Mouse (Mus musculus): Measurements from ENCODE around the gene Trim29. TPM values are rescaled to one million over a fixed set of nuclear protein-coding genes. Genes with fewer than 3 reads are reported as not detected.
A peak's percentile ranks its signal among the peaks of the same experiment; 100 is the strongest.

Trim29 gene
- polyA plus RNA-seq, 1 experiment: 1.3 TPM

DNA sequence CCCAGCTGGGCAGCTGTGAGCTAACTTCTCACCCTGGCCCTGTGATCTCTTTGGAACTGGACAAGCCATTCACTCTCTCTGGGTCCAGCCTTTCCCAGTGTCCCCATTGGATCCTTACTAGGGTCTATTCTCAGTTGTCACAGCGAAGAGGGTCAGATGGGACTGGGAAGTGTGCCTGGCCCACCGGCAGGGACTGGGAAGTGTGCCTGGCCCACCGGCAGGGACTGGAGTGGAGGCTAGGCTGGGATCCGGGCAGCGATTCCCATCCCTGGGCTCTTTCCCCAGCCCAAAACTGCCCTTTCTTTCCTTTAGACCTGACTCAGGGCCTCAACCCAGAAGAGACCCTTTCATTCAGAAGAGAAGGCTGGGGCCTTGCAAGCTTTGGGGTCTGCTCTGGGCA, 27.4 kb downstream of the Trim29 start:
- H3K4me1 ChIP-seq (ENCODE audit: control insufficient read depth, insufficient read depth, low read length): no peaks in the 10 kb centered on the region
- H3K4me3 ChIP-seq (ENCODE audit: low read depth, low read length): no peak overlapping the region
- no peaks in the 10 kb centered on the region for H3K36me3 ChIP-seq (ENCODE audit: control insufficient read depth, insufficient read depth, low read length, poor library complexity, severe bottlenecking)
- no peaks in the 10 kb centered on the region for H3K27me3 ChIP-seq (ENCODE audit: control insufficient read depth, insufficient read depth, low read length, poor library complexity, severe bottlenecking)
- no peak overlapping the region for H3K27ac ChIP-seq (ENCODE audit: insufficient read depth, low read length)
- no peaks in the 10 kb centered on the region for H3K9me3 ChIP-seq (replicated peaks; ENCODE audit: control insufficient read depth, insufficient read depth, low read length, poor library complexity, severe bottlenecking)
- TF ChIP-seq CTCF (IDR thresholded peaks at IDR 0.05; ENCODE audit: low read depth, low read length) (no peak), EP300 (IDR thresholded peaks at IDR 0.05; ENCODE audit: insufficient read depth, low read depth, low read length) (no peak), POLR2A (IDR thresholded peaks at IDR 0.05; ENCODE audit: insufficient read depth, low read length) (no peak)
- no peak overlapping the region for H3K9ac ChIP-seq (ENCODE audit: low read depth, poor library complexity, severe bottlenecking)

DNA sequence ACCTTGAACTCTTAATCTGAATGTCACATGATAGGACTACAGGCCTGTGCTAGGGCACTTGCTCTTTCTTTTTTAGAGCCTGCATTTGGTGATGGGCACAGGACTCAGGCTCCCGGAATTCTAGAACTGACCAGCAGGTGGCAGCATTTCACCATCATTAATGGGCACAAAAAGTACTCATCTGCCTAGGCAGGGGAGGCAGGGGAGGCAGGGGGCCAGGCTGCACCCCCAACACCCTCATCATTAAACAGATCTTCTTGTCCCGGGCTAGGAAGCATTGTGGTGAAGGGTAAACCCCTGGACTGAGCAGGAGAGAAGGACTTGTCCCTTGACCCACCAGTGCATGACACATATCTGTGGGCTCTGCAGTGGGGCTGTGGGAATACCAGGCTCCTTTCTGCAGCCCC, 29.0 kb downstream of the Trim29 start:
- no peaks in the 10 kb centered on the region for H3K36me3 ChIP-seq (ENCODE audit: control insufficient read depth, insufficient read depth, low read length, poor library complexity, severe bottlenecking)
- no peaks in the 10 kb centered on the region for H3K9me3 ChIP-seq (replicated peaks; ENCODE audit: control insufficient read depth, insufficient read depth, low read length, poor library complexity, severe bottlenecking)
- TF ChIP-seq POLR2A (IDR thresholded peaks at IDR 0.05; ENCODE audit: insufficient read depth, low read length): no peak
- TF ChIP-seq CTCF (IDR thresholded peaks at IDR 0.05; ENCODE audit: low read depth, low read length): peak; percentile 61
- TF ChIP-seq EP300 (IDR thresholded peaks at IDR 0.05; ENCODE audit: insufficient read depth, low read depth, low read length): no peak
- H3K9ac ChIP-seq (ENCODE audit: low read depth, poor library complexity, severe bottlenecking): no peak overlapping the region
- no peak overlapping the region for H3K27ac ChIP-seq (ENCODE audit: insufficient read depth, low read length)
- no peaks in the 10 kb centered on the region for H3K27me3 ChIP-seq (ENCODE audit: control insufficient read depth, insufficient read depth, low read length, poor library complexity, severe bottlenecking)
- no peak overlapping the region for H3K4me3 ChIP-seq (ENCODE audit: low read depth, low read length)
- H3K4me1 ChIP-seq (ENCODE audit: control insufficient read depth, insufficient read depth, low read length): no peaks in the 10 kb centered on the region

DNA sequence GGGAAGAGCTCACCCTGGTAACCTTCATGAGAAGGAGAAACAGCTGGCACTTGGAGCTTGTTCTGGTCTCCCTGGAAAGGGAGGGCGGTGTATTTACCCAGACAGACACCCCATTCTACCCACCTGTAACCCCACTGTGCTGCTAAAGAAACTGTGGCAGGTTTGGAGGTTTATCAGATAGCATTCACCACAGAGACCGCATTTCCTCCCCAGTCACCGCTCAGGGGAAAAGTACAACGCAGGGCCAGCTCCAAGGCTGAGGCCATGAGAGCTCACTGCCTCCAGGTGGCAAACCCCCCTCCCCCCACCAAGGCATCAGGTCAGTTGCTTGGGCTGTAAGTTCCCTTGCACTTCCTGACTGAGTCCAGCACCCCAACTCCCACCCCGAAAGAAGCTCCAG, 39.4 kb downstream of the Trim29 start:
- H3K27ac ChIP-seq (ENCODE audit: insufficient read depth, low read length): no peak overlapping the region
- H3K9me3 ChIP-seq (replicated peaks; ENCODE audit: control insufficient read depth, insufficient read depth, low read length, poor library complexity, severe bottlenecking): no peaks in the 10 kb centered on the region
- TF ChIP-seq POLR2A (IDR thresholded peaks at IDR 0.05; ENCODE audit: insufficient read depth, low read length): no peak
- H3K4me3 ChIP-seq (ENCODE audit: low read depth, low read length): no peak overlapping the region
- H3K4me1 ChIP-seq (ENCODE audit: control insufficient read depth, insufficient read depth, low read length): no peaks in the 10 kb centered on the region
- H3K9ac ChIP-seq (ENCODE audit: low read depth, poor library complexity, severe bottlenecking): no peak overlapping the region
- H3K27me3 ChIP-seq (ENCODE audit: control insufficient read depth, insufficient read depth, low read length, poor library complexity, severe bottlenecking): no peaks in the 10 kb centered on the region
- no peaks in the 10 kb centered on the region for H3K36me3 ChIP-seq (ENCODE audit: control insufficient read depth, insufficient read depth, low read length, poor library complexity, severe bottlenecking)

DNA sequence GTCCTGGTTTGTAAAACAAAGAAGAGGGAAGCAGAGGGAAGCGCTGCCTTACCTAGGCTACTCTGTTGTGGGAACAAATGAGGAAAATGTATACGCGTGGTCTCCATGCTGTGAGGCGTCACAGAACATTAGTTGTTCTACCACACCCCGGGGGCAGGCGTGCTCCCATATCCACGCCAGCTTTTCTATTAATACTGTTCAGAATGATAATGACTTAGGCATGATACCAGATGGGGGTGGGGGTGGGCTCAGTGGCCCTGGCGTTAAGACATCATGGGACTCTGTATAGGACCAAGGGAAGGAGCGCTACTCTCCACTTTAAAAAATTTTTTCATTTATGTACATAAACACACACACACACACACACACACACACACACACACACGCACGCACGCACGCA, 40.4 kb downstream of the Trim29 start:
- Histone ChIP-seq H3K4me3 (ENCODE audit: low read depth, low read length) (no peak overlapping the region), H3K27ac (ENCODE audit: insufficient read depth, low read length) (no peak overlapping the region), H3K9ac (ENCODE audit: low read depth, poor library complexity, severe bottlenecking) (no peak overlapping the region), H3K27me3 (ENCODE audit: control insufficient read depth, insufficient read depth, low read length, poor library complexity, severe bottlenecking) (no peaks in the 10 kb centered on the region), H3K4me1 (ENCODE audit: control insufficient read depth, insufficient read depth, low read length) (no peaks in the 10 kb centered on the region), H3K36me3 (ENCODE audit: control insufficient read depth, insufficient read depth, low read length, poor library complexity, severe bottlenecking) (no peaks in the 10 kb centered on the region), H3K9me3 (replicated peaks; ENCODE audit: control insufficient read depth, insufficient read depth, low read length, poor library complexity, severe bottlenecking) (no peaks in the 10 kb centered on the region)
- TF ChIP-seq EP300 (IDR thresholded peaks at IDR 0.05; ENCODE audit: insufficient read depth, low read depth, low read length) (no peak), POLR2A (IDR thresholded peaks at IDR 0.05; ENCODE audit: insufficient read depth, low read length) (no peak), CTCF (IDR thresholded peaks at IDR 0.05; ENCODE audit: low read depth, low read length) (no peak)

DNA sequence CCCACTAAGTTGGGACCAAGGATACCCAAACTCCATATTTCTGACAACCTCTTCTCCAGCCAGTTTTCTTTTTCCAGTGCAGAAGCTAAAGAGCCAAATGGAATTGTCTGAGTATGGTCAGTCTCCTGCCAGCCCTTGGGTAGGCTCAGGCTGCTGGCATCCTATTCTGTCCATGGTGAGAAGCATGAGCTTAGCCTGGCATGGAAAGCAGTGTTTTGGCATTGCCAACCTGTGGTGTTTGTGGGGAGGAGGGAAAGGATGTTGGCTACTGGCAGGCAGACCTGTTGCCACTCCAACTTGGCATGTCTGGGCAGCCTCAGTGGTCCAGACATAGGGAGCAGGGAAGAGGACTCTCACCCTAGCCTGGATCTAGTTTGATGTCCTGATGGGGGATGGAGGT, 46.4 kb downstream of the Trim29 start:
- no peak for TF ChIP-seq CTCF (IDR thresholded peaks at IDR 0.05; ENCODE audit: low read depth, low read length)
- TF ChIP-seq POLR2A (IDR thresholded peaks at IDR 0.05; ENCODE audit: insufficient read depth, low read length): no peak
- TF ChIP-seq EP300 (IDR thresholded peaks at IDR 0.05; ENCODE audit: insufficient read depth, low read depth, low read length): no peak
- Histone ChIP-seq H3K9me3 (replicated peaks; ENCODE audit: control insufficient read depth, insufficient read depth, low read length, poor library complexity, severe bottlenecking) (no peaks in the 10 kb centered on the region), H3K36me3 (ENCODE audit: control insufficient read depth, insufficient read depth, low read length, poor library complexity, severe bottlenecking) (no peaks in the 10 kb centered on the region), H3K4me3 (ENCODE audit: low read depth, low read length) (no peak overlapping the region), H3K27me3 (ENCODE audit: control insufficient read depth, insufficient read depth, low read length, poor library complexity, severe bottlenecking) (no peaks in the 10 kb centered on the region), H3K9ac (ENCODE audit: low read depth, poor library complexity, severe bottlenecking) (no peak overlapping the region), H3K4me1 (ENCODE audit: control insufficient read depth, insufficient read depth, low read length) (no peaks in the 10 kb centered on the region), H3K27ac (ENCODE audit: insufficient read depth, low read length) (no peak overlapping the region)

DNA sequence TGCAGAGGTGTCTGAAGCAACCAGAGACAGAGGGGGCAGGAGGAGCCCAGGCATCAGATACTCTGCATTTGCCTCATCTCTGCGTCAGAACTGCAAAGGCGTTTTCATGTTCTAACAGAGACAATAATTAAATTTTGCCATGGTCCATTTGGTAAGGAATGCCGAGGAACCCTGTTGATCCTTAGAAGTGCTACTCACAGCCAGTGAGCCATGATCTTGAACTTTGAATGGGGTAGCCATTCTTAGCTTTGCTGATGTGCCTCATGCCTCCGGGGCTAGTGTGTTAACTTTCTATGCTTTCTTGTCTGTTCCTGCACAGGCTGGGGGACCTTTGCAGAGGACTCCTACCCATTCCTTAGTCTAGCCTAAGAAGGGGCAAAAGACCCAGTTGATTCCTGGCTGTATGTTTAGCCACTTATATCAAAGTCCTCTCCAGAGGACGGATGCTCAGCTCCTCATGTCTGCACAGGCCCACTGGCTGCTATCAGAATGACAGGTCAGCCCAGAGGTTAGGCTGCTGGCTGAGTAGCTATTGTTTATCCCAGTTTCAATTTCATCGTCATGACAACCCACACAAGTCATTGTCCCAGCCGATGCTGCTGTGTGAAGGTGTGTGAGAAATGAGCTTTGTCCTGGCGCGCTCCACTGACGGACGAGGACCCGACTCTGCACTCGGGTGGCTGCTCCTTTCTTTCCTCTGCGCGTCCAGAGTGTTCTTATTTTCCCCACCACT, 48.1 kb downstream of the Trim29 start:
- H3K9me3 ChIP-seq (replicated peaks; ENCODE audit: control insufficient read depth, insufficient read depth, low read length, poor library complexity, severe bottlenecking): no peaks in the 10 kb centered on the region
- no peaks in the 10 kb centered on the region for H3K27me3 ChIP-seq (ENCODE audit: control insufficient read depth, insufficient read depth, low read length, poor library complexity, severe bottlenecking)
- H3K27ac ChIP-seq (ENCODE audit: insufficient read depth, low read length): no peak overlapping the region
- H3K4me1 ChIP-seq (ENCODE audit: control insufficient read depth, insufficient read depth, low read length): no peaks in the 10 kb centered on the region
- H3K4me3 ChIP-seq (ENCODE audit: low read depth, low read length): no peak overlapping the region
- no peaks in the 10 kb centered on the region for H3K36me3 ChIP-seq (ENCODE audit: control insufficient read depth, insufficient read depth, low read length, poor library complexity, severe bottlenecking)
- no peak overlapping the region for H3K9ac ChIP-seq (ENCODE audit: low read depth, poor library complexity, severe bottlenecking)
- TF ChIP-seq CTCF (IDR thresholded peaks at IDR 0.05; ENCODE audit: low read depth, low read length): no peak
- no peak for TF ChIP-seq EP300 (IDR thresholded peaks at IDR 0.05; ENCODE audit: insufficient read depth, low read depth, low read length)
- TF ChIP-seq POLR2A (IDR thresholded peaks at IDR 0.05; ENCODE audit: insufficient read depth, low read length): no peak

Measured in ES-Bruce4 (cell line).